Mouse (Mus musculus): ENCODE results near the gene Fpgs. TPM values are rescaled to one million over a fixed set of nuclear protein-coding genes. Genes with fewer than 3 reads are reported as not detected.

Fpgs gene
- total RNA-seq, 2 experiments from 2014 or later = 27.1 to 37.6 TPM

DNA sequence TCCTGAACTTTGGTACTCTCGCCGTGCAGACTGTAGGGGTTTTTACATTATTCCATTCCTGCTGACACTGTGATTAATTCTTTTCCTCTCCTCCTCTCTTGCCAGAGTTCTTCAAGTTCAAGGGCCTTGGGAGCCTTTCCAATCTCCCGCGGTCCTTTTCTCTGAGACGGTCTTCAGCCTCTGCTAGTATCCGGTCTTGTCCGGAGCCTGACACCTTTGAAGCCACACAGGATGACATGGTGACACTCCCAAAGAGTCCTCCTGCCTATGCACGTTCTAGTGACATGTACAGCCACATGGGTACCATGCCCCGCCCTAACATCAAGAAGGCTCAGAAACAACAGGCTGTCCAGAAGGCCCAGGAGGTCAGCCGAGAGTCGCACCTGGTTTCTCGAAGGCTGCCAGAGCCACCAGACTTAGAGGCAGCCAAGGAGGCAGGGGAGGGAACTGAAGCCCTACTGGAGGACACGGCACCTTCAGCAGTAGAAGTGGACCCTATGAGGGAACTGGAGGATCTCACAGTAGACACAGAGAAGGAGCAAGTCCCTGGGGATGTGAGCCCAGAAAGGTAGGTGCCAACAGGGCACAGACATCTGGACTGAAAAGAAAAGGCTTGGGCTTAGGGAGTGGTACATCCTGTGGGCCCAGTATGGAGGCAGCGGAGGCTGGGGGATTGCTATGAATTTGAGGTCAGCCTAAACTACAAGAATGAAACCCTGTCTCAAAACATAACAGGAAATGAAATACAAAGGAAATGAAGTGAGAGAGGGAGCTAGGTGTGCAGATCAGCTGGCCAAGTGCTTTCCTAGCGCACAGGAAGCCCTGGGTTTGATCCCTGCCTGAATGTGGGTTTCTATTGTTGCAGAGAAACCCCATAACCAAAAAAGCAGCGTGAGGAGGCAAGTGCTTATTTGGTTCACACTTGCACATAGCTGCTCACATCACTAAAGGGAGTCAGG, 21.2 kb upstream of the Fpgs start:
- peak; percentile 57 for DNase-seq

DNA sequence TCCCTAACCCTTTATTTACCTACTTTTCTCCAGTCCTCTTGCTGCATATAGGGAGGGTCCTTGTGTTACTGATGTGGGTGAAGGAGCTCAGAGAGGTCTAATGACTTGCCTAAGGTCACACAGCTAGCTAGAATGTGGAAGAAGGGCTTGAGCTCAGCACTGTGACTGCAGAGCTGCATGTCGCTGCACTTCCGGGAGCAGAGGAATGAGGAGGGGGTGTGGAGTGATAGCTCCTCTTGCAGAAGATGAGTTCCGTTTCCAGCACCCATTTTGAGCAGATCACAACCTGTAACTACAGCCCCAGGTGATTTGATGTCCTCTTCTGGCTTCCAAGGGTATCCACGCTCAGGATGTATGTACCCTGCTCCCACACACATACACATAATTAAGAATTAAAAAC, 20.2 kb upstream of the Fpgs start:
- no peak for DNase-seq

- no peak for DNase-seq
These were observed 18.6 kb upstream of the Fpgs start for GRCm38 (mm10) chr2:32722581-32722980.

GRCm38 (mm10) chr2:32722046-32722445, 18.1 kb upstream of the Fpgs start:
- DNase-seq = no peak

DNA sequence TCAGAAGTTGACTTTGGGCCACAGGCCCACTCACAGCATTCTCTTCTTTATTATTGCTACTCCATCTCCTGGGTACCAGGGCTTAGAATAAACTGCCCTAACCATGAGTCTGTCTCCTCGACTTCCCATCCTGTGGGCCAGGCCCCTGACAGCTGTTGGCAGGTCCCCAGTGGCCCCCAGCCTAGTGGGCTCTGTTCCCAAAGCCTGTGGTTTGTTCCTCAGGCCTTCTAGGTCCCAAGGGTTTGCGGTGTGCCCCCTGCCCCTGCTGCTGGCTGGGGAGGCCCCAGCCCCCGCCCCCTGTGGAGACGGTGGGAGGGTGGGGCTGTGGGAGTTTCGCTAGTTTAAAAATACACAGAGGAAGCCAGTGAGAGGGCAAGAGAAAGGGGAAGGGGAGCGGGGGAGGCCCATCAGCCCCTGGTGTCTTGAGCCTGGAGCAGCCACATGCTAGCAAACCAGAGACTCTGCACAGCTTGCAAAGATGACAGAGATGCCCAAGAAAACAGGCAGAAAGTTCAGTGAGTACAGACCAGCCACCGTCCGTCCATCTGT, 16.8 kb upstream of the Fpgs start, which contains the start of gene Sh2d3c:
TSS of gene Sh2d3c (plus strand) at position 375 of the 549 bp plus-strand sequence.
- no peak for DNase-seq

GRCm38 (mm10) chr2:32720053-32720452, 16.1 kb upstream of the Fpgs start:
- no peak for DNase-seq

DNA sequence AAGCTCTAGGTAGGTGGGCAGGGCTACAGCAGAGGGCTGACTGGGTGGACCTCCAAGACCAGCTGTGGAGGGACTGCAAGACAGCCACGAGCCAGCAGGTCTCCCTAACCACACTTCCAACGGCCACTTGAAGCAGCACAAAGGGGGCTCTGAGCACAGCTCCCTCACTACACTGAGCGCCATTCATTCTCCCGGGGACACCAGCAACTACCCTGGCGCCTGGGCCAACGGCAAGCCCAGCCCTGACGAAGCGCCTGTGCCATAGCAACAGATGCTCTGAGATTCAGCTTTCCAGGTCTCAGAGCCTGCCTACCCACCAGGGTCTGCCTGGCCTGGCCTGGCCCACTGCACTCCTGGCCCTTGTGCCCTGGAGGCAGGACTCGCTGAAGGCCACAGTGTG, 14.8 kb upstream of the Fpgs start:
- DNase-seq = no peak

- no peak for DNase-seq
These were observed 11.1 kb upstream of the Fpgs start for GRCm38 (mm10) chr2:32714987-32715425.

- DNase-seq = no peak
These were observed 10.4 kb upstream of the Fpgs start for GRCm38 (mm10) chr2:32714117-32714986.

- DNase-seq = peak; percentile 96
These were observed 9.2 kb upstream of the Fpgs start, which contains the start of gene Cdk9 for GRCm38 (mm10) chr2:32712934-32713817. TSS of gene Cdk9 (minus strand) at chr2:32713076.

DNA sequence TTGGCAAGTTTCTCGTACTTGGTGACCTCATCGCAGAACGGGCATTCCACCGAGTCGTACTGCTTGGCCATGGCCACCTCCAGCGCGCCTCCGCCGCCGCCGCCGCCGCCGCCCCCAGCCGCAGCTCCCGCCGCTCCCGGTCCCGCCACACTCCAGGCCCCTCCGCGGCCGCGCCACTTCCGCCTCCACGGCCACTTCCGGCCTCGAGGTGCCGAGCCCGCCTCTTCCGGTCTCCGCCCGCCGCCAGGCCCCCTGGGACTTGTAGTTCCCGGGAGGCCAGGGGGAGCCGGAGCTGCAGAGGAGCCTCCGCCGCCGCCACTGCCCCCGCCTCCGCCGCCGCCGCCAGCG, 8.6 kb upstream of the Fpgs start:
- peak; percentile 97 for DNase-seq

- DNase-seq = peak; percentile 84
These were observed 8.2 kb upstream of the Fpgs start for GRCm38 (mm10) chr2:32712108-32712551.

DNA sequence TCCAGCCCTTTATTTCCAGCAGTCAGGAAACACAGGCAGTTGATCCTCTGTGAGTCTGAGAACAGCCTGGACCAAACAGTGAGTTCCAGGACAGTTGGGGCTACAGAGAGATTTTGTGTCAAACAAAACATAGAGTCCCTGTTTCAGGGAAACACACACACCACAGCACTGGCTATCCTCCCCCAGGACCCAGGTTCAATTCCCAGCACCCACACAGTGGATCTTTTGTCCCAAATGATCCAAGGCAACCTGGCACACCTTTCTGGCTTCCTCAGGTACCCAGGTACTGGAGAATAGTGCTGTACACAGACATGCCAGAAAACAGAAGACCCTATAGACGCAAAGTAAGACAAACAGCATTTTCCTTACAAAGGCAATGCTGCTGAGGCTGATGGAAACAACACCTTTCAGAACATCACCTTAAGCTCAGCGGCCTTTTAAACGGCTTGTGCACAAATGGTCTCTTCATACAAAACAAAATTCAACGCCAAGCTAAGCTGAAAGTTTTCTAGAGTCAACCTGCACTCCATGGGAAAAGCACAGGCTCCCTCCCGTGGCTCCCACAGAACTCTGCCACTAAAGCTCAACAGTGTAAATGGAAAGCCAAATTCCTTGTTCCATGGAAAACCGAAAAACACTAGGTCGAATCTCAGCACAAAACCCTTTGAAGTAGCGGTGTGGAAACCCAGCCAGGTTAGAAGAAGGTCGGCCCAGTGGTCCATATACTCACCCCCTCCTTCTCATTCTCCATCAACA, 7.5 kb upstream of the Fpgs start:
- no peak for DNase-seq

GRCm38 (mm10) chr2:32710425-32710824, 6.5 kb upstream of the Fpgs start:
- DNase-seq = no peak

DNA sequence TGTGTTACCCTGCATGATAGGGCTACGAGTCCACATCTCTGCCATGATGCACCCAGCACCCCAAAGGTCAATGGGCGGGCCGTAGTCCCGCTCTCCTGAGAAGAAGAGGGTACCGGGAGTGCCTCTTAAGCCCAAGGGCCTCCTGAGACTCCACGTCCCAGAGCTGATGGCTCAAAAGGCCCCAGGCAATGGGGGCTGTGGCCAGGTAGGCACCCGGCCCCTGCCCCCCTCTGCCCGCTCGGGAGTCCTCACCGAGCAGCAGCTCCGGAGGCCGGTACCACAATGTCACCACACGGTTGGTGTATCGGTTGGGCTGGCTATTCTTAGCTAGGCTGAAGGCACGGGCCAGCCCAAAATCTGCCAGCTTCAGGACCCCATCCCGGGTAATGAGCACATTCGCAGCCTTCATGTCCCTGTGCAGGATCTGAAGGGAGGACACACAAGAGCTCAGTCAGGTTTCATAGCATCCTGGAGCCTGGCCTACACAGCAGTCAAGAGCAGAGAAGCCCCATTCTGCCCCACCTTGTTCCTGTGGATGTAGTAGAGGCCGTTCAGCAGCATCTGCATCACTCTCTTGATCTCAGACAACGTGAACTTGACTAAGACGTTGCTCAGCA, 5.7 kb upstream of the Fpgs start:
- no peak for DNase-seq

GRCm38 (mm10) chr2:32708643-32709042, 4.7 kb upstream of the Fpgs start:
- peak; percentile 69 for DNase-seq

GRCm38 (mm10) chr2:32706971-32707370, 3.0 kb upstream of the Fpgs start:
- DNase-seq = no peak

GRCm38 (mm10) chr2:32705018-32705417, 1.1 kb upstream of the Fpgs start:
- DNase-seq = no peak

- DNase-seq = no peak
These were observed 899 bp downstream of the Fpgs start for GRCm38 (mm10) chr2:32703046-32703445.
